19 mouse cellular contexts compared by ENCODE assay signal in genomic region chr13:34047526-34047925, GRCm38 (mm10). TPM values are rescaled to one million over a fixed set of nuclear protein-coding genes. Genes with fewer than 3 reads are reported as not detected.
A peak's percentile ranks its signal among the peaks of the same experiment; 100 is the strongest.
DNase-seq lines count a peak whose midpoint lies in the region; ATAC-seq lines count a peak whose summit lies in the region.
"Had no signal": no experiment of that assay in that cellular context is flagged by ENCODE, and none has a peak within 500 bp of the region (broad histone marks: within the 10 kb centered on the region; RNA-seq: fewer than 3 reads in every experiment).

No protein-coding gene starts in this region.

- WGBS in heart, embryonic 10.5 days: 92% methylated on average over 3 of the region's 3 CpGs
- 83% methylated on average over 3 of the region's 3 CpGs for WGBS in heart, embryonic 12.5 days
- 87% methylated on average over 3 of the region's 3 CpGs for WGBS in neural tube, embryonic 13.5 days

- peak; percentile 59 for DNase-seq in heart, embryonic 10.5 days (ENCODE audit: low spot score)
- DNase-seq in neural tube, embryonic 10.5 days (ENCODE audit: extremely low spot score, low spot score): no peak
- DNase-seq: adrenal gland, adult 2 months; adrenal gland, postnatal 10 days; adrenal gland, postnatal 25 days; cerebellum, adult 11 months; cerebellum, adult 18-20 months; cerebellum, adult 8-10 months; cerebellum, adult 9-11 months; cerebellum, postnatal 14 days; cerebellum, postnatal 36 days; embryo, embryonic 11 days had no signal

- no peak overlapping the region for H3K27ac ChIP-seq in heart, embryonic 10.5 days
- H3K27ac ChIP-seq in heart, embryonic 12.5 days (ENCODE audit: poor library complexity, severe bottlenecking): no peak overlapping the region
- H3K27ac ChIP-seq in neural tube, embryonic 13.5 days (replicated peaks): no peak overlapping the region
- H3K27ac ChIP-seq: embryonic facial prominence, embryonic 13.5 days; embryonic facial prominence, embryonic 15.5 days; forebrain, embryonic 12.5 days had no signal

- H3K27me3 ChIP-seq in heart, embryonic 10.5 days (ENCODE audit: insufficient read depth, poor library complexity, severe bottlenecking): no peaks in the 10 kb centered on the region
- no peaks in the 10 kb centered on the region for H3K27me3 ChIP-seq in heart, embryonic 12.5 days (replicated peaks)
- H3K27me3 ChIP-seq in neural tube, embryonic 13.5 days: no peaks in the 10 kb centered on the region
- H3K27me3 ChIP-seq: embryonic facial prominence, embryonic 13.5 days; embryonic facial prominence, embryonic 15.5 days; forebrain, embryonic 12.5 days had no signal

- H3K4me2 ChIP-seq in heart, embryonic 12.5 days: no peak overlapping the region
- no peak overlapping the region for H3K4me2 ChIP-seq in neural tube, embryonic 13.5 days
- H3K4me2 ChIP-seq: embryonic facial prominence, embryonic 13.5 days; embryonic facial prominence, embryonic 15.5 days; forebrain, embryonic 12.5 days had no signal

- no peak for ATAC-seq in heart, embryonic 12.5 days (ENCODE audit: insufficient number of reproducible peaks, low FRiP score)
- no peak for ATAC-seq in neural tube, embryonic 13.5 days (ENCODE audit: low read depth)

- H3K9me3 ChIP-seq in heart, embryonic 10.5 days: no peaks in the 10 kb centered on the region
- H3K9me3 ChIP-seq in heart, embryonic 12.5 days (replicated peaks): no peaks in the 10 kb centered on the region
- no peaks in the 10 kb centered on the region for H3K9me3 ChIP-seq in neural tube, embryonic 13.5 days
- H3K9me3 ChIP-seq: embryonic facial prominence, embryonic 13.5 days; embryonic facial prominence, embryonic 15.5 days; forebrain, embryonic 10.5 days; forebrain, embryonic 12.5 days had no signal

- H3K4me1 ChIP-seq in heart, embryonic 10.5 days: 0 out of 2 replicates have a peak, but pooled peaks cover 3% of the 10 kb centered on the region
- 0 out of 2 replicates have a peak, but pooled peaks cover 3% of the 10 kb centered on the region for H3K4me1 ChIP-seq in heart, embryonic 12.5 days (replicated peaks)
- peaks cover 6% of the 10 kb centered on the region for H3K4me1 ChIP-seq in neural tube, embryonic 13.5 days (replicated peaks)
- H3K4me1 ChIP-seq: forebrain, embryonic 12.5 days had no signal

- H3K9ac ChIP-seq in heart, embryonic 12.5 days: no peak overlapping the region
- H3K9ac ChIP-seq in neural tube, embryonic 13.5 days: 0 out of 2 replicates have a peak overlapping the region, but pooled peaks have one; percentile 12
- H3K9ac ChIP-seq: embryonic facial prominence, embryonic 13.5 days; embryonic facial prominence, embryonic 15.5 days; forebrain, embryonic 12.5 days had no signal

- peaks cover 33% of the 10 kb centered on the region for H3K36me3 ChIP-seq in heart, embryonic 10.5 days
- H3K36me3 ChIP-seq in heart, embryonic 12.5 days: peaks cover 46% of the 10 kb centered on the region
- H3K36me3 ChIP-seq in neural tube, embryonic 13.5 days: peaks cover 39% of the 10 kb centered on the region

- no peak overlapping the region for H3K4me3 ChIP-seq in heart, embryonic 10.5 days
- no peak overlapping the region for H3K4me3 ChIP-seq in heart, embryonic 12.5 days
- H3K4me3 ChIP-seq in neural tube, embryonic 13.5 days: no peak overlapping the region
- H3K4me3 ChIP-seq: embryonic facial prominence, embryonic 13.5 days; embryonic facial prominence, embryonic 15.5 days; erythroblast, embryonic 14.5 days; forebrain, embryonic 10.5 days; forebrain, embryonic 12.5 days had no signal

RNA-seq across cellular contexts. Expression of gene Bphl, which starts 10.1 kb away (rescaled TPM):
- 41.5 and 45.1 TPM in 2 replicates for polyA plus RNA-seq in heart, embryonic 10.5 days (2016; fragmentation: Nextera tagmentation; extraction: Ambion mirVana)
- 44.4 and 50.5 TPM in 2 replicates for polyA plus RNA-seq in heart, embryonic 12.5 days (2016; fragmentation: Nextera tagmentation; extraction: Ambion mirVana)
- 38.5 and 49.5 TPM in 2 replicates for polyA plus RNA-seq in neural tube, embryonic 13.5 days (2015; fragmentation: Nextera tagmentation; extraction: Ambion mirVana)

RNA-seq across cellular contexts. Expression of gene Tubb2a, which starts 30.3 kb away (rescaled TPM):
- polyA plus RNA-seq in heart, embryonic 10.5 days (2016; fragmentation: Nextera tagmentation; extraction: Ambion mirVana): 99.4 and 115 TPM in 2 replicates
- polyA plus RNA-seq in heart, embryonic 12.5 days (2016; fragmentation: Nextera tagmentation; extraction: Ambion mirVana): 111 and 117 TPM in 2 replicates
- polyA plus RNA-seq in neural tube, embryonic 13.5 days (2015; fragmentation: Nextera tagmentation; extraction: Ambion mirVana): 1,875 and 2,016 TPM in 2 replicates

RNA-seq across cellular contexts. Expression of gene Serpinb6a, which starts 44.9 kb away (rescaled TPM):
- 38.1 and 42.1 TPM in 2 replicates for polyA plus RNA-seq in heart, embryonic 10.5 days (2016; fragmentation: Nextera tagmentation; extraction: Ambion mirVana)
- 46.5 and 47.8 TPM in 2 replicates for polyA plus RNA-seq in heart, embryonic 12.5 days (2016; fragmentation: Nextera tagmentation; extraction: Ambion mirVana)
- polyA plus RNA-seq in neural tube, embryonic 13.5 days (2015; fragmentation: Nextera tagmentation; extraction: Ambion mirVana): 42.9 and 45.1 TPM in 2 replicates

RNA-seq across cellular contexts. Expression of gene Ripk1, which starts 45.4 kb away (rescaled TPM):
- 8.3 and 13.4 TPM in 2 replicates for polyA plus RNA-seq in heart, embryonic 10.5 days (2016; fragmentation: Nextera tagmentation; extraction: Ambion mirVana)
- 11.0 and 12.1 TPM in 2 replicates for polyA plus RNA-seq in heart, embryonic 12.5 days (2016; fragmentation: Nextera tagmentation; extraction: Ambion mirVana)
- polyA plus RNA-seq in neural tube, embryonic 13.5 days (2015; fragmentation: Nextera tagmentation; extraction: Ambion mirVana): 5.8 and 6.7 TPM in 2 replicates

Comparison
In these comparisons a context has a peak if more than half of its experiments do, and no peak if none do; other contexts are left out.
1. RNA of gene Tubb2a, which starts 30.3 kb away (polyA plus RNA-seq): 1,875 to 2,016 TPM in neural tube, embryonic 13.5 days; 99.4 to 115 TPM in heart, embryonic 10.5 days and 111 to 117 TPM in heart, embryonic 12.5 days; every median in the first group is over 10 times any median in the second.